Mouse (Mus musculus) lung, embryonic 14.5 days (tissue): ENCODE measurements at regions not wholly inside any gene's neighbourhood (a gene's known extent, or its start where the extent isn't known, plus 50 kb on each side); places are given as distances from the start of the nearest gene placed in this dataset.

ENCODE experiments used
- ATAC-seq: fragments of 200-750 bp; cut with Nextera tagmentation; 2 replicates; pipeline ENCODE4 v1.8.0; 2017; ENCODE audit warnings: mild to moderate bottlenecking, moderate TSS enrichment, moderate library complexity; ENCODE audit not compliant: insufficient read depth
- DNase-seq: peaks from one replicate; pipeline ENCODE4 v3.0.0-alpha.2; 2015
- H3K27ac ChIP-seq: fragments of 300-500 bp; sonication (generic); 2 replicates; pipeline ENCODE4 v1.5.1; 2014; ENCODE audit warnings: low read depth, mild to moderate bottlenecking, moderate library complexity
- H3K27me3 ChIP-seq: fragments of 300-500 bp; sonication (generic); 2 replicates; pipeline ENCODE4 v1.6.1; 2014; ENCODE audit warnings: low read length, control low read depth; ENCODE audit not compliant: insufficient read depth
- H3K36me3 ChIP-seq: fragments of 300-500 bp; sonication (generic); 2 replicates; pipeline ENCODE4 v1.6.1; 2014; ENCODE audit warnings: control low read depth; ENCODE audit not compliant: insufficient read depth
- H3K4me1 ChIP-seq: fragments of 300-500 bp; sonication (generic); 2 replicates; pipeline ENCODE4 v1.6.1; 2014; ENCODE audit warnings: antibody characterized with exemption, control low read depth; ENCODE audit not compliant: insufficient read depth
- H3K4me2 ChIP-seq: fragments of 300-500 bp; sonication (generic); 2 replicates; pipeline ENCODE4 v1.6.1; 2014; ENCODE audit warnings: mild to moderate bottlenecking
- H3K4me3 ChIP-seq: fragments of 300-500 bp; sonication (generic); 2 replicates; pipeline ENCODE4 v1.5.1; 2014; ENCODE audit warnings: low read depth, low read length
- H3K9ac ChIP-seq: fragments of 300-500 bp; sonication (generic); 2 replicates; pipeline ENCODE4 v1.6.1; 2014
- H3K9me3 ChIP-seq: fragments of 300-500 bp; sonication (generic); 2 replicates; pipeline ENCODE4 v1.6.1; 2016; ENCODE audit warnings: low read depth, low read length, control low read depth
- CTCF ChIP-seq: IDR thresholded peaks from 2 replicates; pipeline ENCODE4 v1.5.1; 2016; ENCODE audit warnings: antibody characterized with exemption, low read depth
- WGBS: fragments of 180-500 bp; shearing (Covaris S2); extraction: QIAGEN DNeasy Blood & Tissue Kit; methylation state at CpG from one replicate; pipeline ENCODE4 v1.1.7; 2014; 5-methylcytosine and 5-hydroxymethylcytosine counted together

DNA sequence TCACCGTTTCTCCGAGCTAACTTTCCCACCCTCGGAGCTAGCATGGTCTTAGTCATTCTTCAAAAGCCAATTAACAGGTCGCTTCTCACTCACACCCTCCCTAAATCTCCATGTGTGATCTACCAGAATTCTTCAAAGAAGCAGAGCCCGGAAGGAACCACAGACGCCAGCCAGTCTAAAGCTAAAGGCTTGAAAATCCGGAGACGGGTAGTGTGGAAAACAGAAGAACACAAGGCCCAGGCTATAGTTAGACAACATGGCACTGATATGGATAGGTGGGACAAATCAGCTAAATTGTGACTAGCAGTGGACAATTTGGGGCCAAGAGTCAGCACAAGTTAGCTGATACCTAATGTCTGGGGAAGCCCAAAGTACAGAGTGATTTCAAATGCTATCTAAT, 387.0 kb upstream of the Trpc7 start:
- Histone ChIP-seq H3K4me3 (no peak overlapping the region), H3K27me3 (no peaks in the 10 kb centered on the region), H3K4me2 (no peak overlapping the region), H3K9me3 (no peaks in the 10 kb centered on the region), H3K36me3 (no peaks in the 10 kb centered on the region), H3K27ac (no peak overlapping the region), H3K4me1 (no peaks in the 10 kb centered on the region), H3K9ac (no peak overlapping the region)
- 32% methylated on average over 8 of the region's 8 CpGs for WGBS
- DNase-seq (no peak), ATAC-seq (no peak)
- TF ChIP-seq CTCF: no peak

DNA sequence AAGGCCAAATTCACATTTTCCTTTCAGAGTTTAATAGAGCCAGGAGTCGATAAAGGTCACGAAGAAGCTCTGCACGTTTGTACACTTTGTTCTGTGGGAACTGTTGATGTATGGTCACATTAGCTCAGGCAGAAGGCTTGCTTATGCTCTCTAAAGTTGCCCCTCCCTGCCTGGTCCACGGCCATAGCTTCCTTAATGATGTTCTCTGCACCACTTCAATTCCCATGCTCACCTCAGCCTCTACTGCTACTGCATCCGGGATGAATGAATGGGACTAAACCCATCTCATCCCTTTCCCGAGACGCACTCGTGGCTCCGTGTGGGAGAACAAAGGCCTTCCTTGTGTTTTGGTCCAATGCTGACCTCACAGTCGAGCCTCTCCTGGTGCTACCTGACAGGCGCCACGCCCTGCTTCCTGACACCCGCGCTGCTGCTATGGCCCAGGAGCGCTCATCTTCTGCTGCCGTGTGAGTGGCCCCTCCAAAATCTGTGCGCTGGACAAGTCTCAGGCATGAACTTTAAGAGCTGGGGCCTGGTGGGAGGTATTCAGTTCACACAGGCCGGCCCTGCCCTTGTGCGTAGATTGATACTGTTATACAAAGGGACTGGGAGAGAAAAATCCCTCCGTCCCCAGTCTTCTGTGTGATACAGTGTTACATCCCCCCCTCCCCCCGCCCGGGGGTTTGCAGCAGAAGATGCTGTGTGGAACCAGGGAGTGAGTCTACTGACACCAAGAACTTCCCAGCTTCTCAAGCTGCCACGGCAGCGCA, 386.3 kb upstream of the Trpc7 start:
- ATAC-seq: no peak
- no peaks in the 10 kb centered on the region for H3K9me3 ChIP-seq
- H3K27ac ChIP-seq: no peak overlapping the region
- no peak overlapping the region for H3K4me2 ChIP-seq
- no peaks in the 10 kb centered on the region for H3K27me3 ChIP-seq
- no peak for TF ChIP-seq CTCF
- H3K4me3 ChIP-seq: no peak overlapping the region
- no peak for DNase-seq
- WGBS: 41% methylated on average over 24 of the region's 24 CpGs
- no peaks in the 10 kb centered on the region for H3K4me1 ChIP-seq
- no peak overlapping the region for H3K9ac ChIP-seq
- no peaks in the 10 kb centered on the region for H3K36me3 ChIP-seq

GRCm38 (mm10) chr13:57281504-57281903, 385.7 kb upstream of the Trpc7 start:
- Histone ChIP-seq H3K27me3 (no peaks in the 10 kb centered on the region), H3K9me3 (no peaks in the 10 kb centered on the region), H3K4me1 (no peaks in the 10 kb centered on the region), H3K4me3 (no peak overlapping the region), H3K4me2 (no peak overlapping the region), H3K27ac (no peak overlapping the region), H3K36me3 (no peaks in the 10 kb centered on the region), H3K9ac (no peak overlapping the region)
- 26% methylated on average over 3 of the region's 3 CpGs for WGBS
- ATAC-seq (no peak), DNase-seq (peak; percentile 75)
- peak; percentile 79 for TF ChIP-seq CTCF

DNA sequence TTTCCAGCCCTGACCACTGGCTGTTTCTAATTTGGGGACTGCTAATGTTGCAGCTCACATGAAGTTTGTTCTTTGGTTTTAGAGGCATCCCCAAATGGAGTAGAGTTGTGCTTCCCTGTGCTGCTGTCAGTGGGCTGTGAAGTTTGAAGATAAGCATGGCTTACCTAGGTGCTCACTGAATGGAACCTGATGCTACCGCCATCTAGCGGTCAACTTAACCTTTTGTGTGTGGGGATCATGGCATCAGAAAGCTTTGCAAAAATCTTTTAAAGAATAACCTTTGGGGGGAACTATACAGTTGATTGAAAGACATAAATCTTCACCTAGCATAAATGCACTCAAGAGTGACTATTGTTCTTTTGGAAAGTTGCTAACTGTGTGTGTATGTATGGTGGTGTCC, 382.8 kb upstream of the Trpc7 start:
- 1% methylated on average over 2 of the region's 2 CpGs for WGBS
- Histone ChIP-seq H3K36me3 (no peaks in the 10 kb centered on the region), H3K4me2 (no peak overlapping the region), H3K27ac (no peak overlapping the region), H3K4me1 (no peaks in the 10 kb centered on the region), H3K9ac (no peak overlapping the region), H3K4me3 (no peak overlapping the region), H3K27me3 (no peaks in the 10 kb centered on the region), H3K9me3 (no peaks in the 10 kb centered on the region)
- TF ChIP-seq CTCF: peak; percentile 66
- ATAC-seq (no peak), DNase-seq (peak; percentile 50)

- H3K36me3 ChIP-seq: no peaks in the 10 kb centered on the region
- no peaks in the 10 kb centered on the region for H3K9me3 ChIP-seq
- no peak overlapping the region for H3K27ac ChIP-seq
- H3K9ac ChIP-seq: no peak overlapping the region
- H3K4me2 ChIP-seq: no peak overlapping the region
- peak; percentile 48 for DNase-seq
- WGBS: 51% methylated on average over 4 of the region's 4 CpGs
- ATAC-seq: no peak
- H3K4me1 ChIP-seq: no peaks in the 10 kb centered on the region
- H3K4me3 ChIP-seq: no peak overlapping the region
- H3K27me3 ChIP-seq: no peaks in the 10 kb centered on the region
- TF ChIP-seq CTCF: 0 out of 2 replicates have a peak, but pooled peaks have one; percentile 29
Observed at GRCm38 (mm10) chr13:57277076-57277475, 381.3 kb upstream of the Trpc7 start.

DNA sequence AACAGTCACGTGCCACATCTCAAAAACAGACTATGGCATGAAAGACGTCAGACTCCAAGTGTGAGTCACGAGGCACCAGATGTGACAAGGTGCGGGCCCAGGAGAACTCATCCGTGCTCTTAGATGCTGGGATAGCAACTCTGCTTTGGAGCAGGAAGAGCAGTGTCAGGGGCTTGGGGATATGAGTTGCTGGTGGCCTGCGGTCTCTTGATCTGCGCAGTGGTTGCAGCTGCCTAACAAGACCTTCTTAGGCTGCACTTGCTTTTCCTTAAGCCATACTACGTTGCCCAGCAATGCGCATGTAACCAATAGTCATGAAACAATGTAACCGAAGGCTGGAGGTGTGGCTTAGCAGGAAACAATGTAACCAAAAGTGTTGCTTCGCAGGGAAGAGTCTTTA, 380.1 kb upstream of the Trpc7 start:
- DNase-seq: no peak

GRCm38 (mm10) chr13:57273593-57273992, 377.8 kb upstream of the Trpc7 start:
- no peak overlapping the region for H3K4me3 ChIP-seq
- DNase-seq (no peak), ATAC-seq (no peak)
- no peaks in the 10 kb centered on the region for H3K27me3 ChIP-seq
- H3K36me3 ChIP-seq: no peaks in the 10 kb centered on the region
- H3K9ac ChIP-seq: no peak overlapping the region
- no peaks in the 10 kb centered on the region for H3K9me3 ChIP-seq
- WGBS: 34% methylated on average over 3 of the region's 3 CpGs
- no peaks in the 10 kb centered on the region for H3K4me1 ChIP-seq
- no peak overlapping the region for H3K4me2 ChIP-seq
- H3K27ac ChIP-seq: no peak overlapping the region
- TF ChIP-seq CTCF: no peak

More for the DNA sequence above, 380.1 kb upstream of the Trpc7 start:
- Histone ChIP-seq H3K4me2 (no peak overlapping the region), H3K4me3 (no peak overlapping the region), H3K9ac (no peak overlapping the region), H3K27ac (no peak overlapping the region), H3K36me3 (no peaks in the 10 kb centered on the region), H3K4me1 (no peaks in the 10 kb centered on the region), H3K27me3 (no peaks in the 10 kb centered on the region), H3K9me3 (no peaks in the 10 kb centered on the region)
- WGBS: 78% methylated on average over 11 of the region's 11 CpGs
- TF ChIP-seq CTCF: no peak
- no peak for ATAC-seq

GRCm38 (mm10) chr13:57269614-57270013, 373.8 kb upstream of the Trpc7 start:
- Histone ChIP-seq H3K4me3 (no peak overlapping the region), H3K9ac (no peak overlapping the region), H3K4me1 (no peaks in the 10 kb centered on the region), H3K27ac (no peak overlapping the region), H3K27me3 (no peaks in the 10 kb centered on the region), H3K36me3 (no peaks in the 10 kb centered on the region), H3K4me2 (no peak overlapping the region), H3K9me3 (no peaks in the 10 kb centered on the region)
- TF ChIP-seq CTCF: peak; percentile 93
- WGBS: 4% methylated on average over 8 of the region's 8 CpGs
- DNase-seq: peak; percentile 88
- peak; percentile 74; the same call in 1 of the 2 replicates for ATAC-seq
